Mouse (Mus musculus): Measurements from ENCODE around the gene Trim23. TPM values are rescaled to one million over a fixed set of nuclear protein-coding genes. Genes with fewer than 3 reads are reported as not detected.

Gene Trim23
- polyA plus RNA-seq, 1 experiment, result 0.13 TPM

DNA sequence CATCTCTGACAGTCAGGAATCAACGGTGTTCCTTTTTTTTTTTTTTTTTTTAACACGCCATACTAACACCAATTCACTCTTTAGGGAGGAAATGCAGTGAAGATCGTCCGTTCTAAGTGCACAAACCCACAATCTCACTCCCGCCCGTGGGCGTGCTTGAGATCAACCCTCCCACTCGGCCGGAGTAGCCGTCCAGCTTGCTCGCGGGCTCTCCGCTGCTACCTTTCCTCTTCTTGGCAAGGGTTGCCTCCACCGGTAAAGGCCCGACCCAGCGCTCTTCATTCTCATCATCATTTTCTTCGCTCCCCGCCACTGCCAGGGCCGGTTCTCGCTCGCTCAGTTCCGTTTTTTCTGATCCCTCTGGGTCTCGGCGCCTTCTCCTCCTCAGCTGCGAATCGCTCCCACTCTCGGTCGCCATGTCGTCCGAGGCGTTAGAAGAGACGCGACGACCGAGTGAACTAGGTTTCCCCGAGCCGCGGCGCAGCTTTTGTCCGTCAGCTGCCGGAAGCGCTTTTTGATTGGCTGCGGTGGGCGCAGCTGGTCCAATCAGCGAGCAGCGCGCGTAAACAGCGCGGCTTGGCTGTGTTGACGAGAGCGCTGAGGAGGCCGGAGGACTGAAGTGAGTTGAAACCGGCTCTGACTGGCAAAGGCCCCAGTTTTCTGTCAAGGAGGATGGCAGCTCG, 49.9 kb downstream of the Trim23 start, which contains the start of the genes Cenpk and Ppwd1:
Cenpk (plus strand) TSS at position 228 of the 683 bp plus-strand sequence.
Ppwd1 (minus strand) TSS at position 460 of the 683 bp plus-strand sequence.
- Histone ChIP-seq H3K4me1 (ENCODE audit: control insufficient read depth) (peaks cover 29% of the 10 kb centered on the region), H3K9me3 (ENCODE audit: control insufficient read depth, low read length) (no peaks in the 10 kb centered on the region), H3K27me3 (ENCODE audit: control insufficient read depth) (no peaks in the 10 kb centered on the region), H3K4me3 (replicated peaks) (peak within 1 kb of the TSS; percentile 96), H3K36me3 (ENCODE audit: control insufficient read depth) (peaks cover 55% of the 10 kb centered on the region)
- TF ChIP-seq TAL1 (IDR thresholded peaks at IDR 0.05; ENCODE audit: low read length) (no peak), GATA1 (IDR thresholded peaks at IDR 0.05; ENCODE audit: low read length) (no peak)

DNA sequence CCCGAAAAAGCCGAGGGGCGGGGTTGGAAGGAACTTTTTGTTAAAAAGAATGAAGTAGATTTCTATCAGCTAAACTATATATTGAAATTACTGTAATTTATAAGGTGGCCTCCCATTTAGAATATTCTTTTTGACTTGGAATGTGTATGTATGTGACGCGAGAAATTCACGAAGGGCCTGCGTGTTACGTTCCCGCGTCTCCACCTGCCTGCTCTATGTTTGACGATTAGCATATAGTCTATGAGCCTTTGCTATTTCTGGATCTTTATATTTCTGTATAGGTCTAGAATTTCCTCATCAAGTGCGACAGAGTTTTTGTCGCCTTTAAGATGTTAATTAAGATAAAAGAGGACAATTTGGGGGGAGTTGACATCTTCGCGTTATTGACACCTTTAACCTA, 50.6 kb downstream of the Trim23 start:
- Histone ChIP-seq H3K27me3 (ENCODE audit: control insufficient read depth) (no peaks in the 10 kb centered on the region), H3K4me3 (replicated peaks) (peak overlapping the region; percentile 96), H3K4me1 (ENCODE audit: control insufficient read depth) (peaks cover 29% of the 10 kb centered on the region), H3K9me3 (ENCODE audit: control insufficient read depth, low read length) (no peaks in the 10 kb centered on the region), H3K36me3 (ENCODE audit: control insufficient read depth) (peaks cover 58% of the 10 kb centered on the region)
- TF ChIP-seq GATA1 (IDR thresholded peaks at IDR 0.05; ENCODE audit: low read length), result no peak
- no peak for TF ChIP-seq TAL1 (IDR thresholded peaks at IDR 0.05; ENCODE audit: low read length)

Other genes starting within 250 kb of the Trim23 start
- 0.13 and 0.18 TPM in 2 replicates for gene Nln, start 69.2 kb upstream of the Trim23 start, polyA plus RNA-seq (2012)
- not detected in 2 replicates for gene Sgtb, start 69.1 kb upstream of the Trim23 start, polyA plus RNA-seq (2012)
- 0.02 and 0.06 TPM in 2 replicates for gene Trappc13, start 328 bp upstream of the Trim23 start, polyA plus RNA-seq (2012)
- gene Cenpk, start 49.8 kb downstream of the Trim23 start, polyA plus RNA-seq (2012), result 0.10 and 0.29 TPM in 2 replicates
- 0.61 and 0.92 TPM in 2 replicates for gene Ppwd1, start 50.0 kb downstream of the Trim23 start, polyA plus RNA-seq (2012)
- not detected in 2 replicates for gene Adamts6, start 109.0 kb downstream of the Trim23 start, polyA plus RNA-seq (2012)